Mouse (Mus musculus) heart, embryonic 13.5 days (tissue): ENCODE results near the gene Pnkd. TPM values are rescaled to one million over a fixed set of nuclear protein-coding genes. Genes with fewer than 3 reads are reported as not detected.
"Not testable (repeated sequence)": the region's sequence is repeated elsewhere in the genome, so short reads cannot be mapped to it uniquely, and the experiment has no call there.

ENCODE experiments used
- ATAC-seq: fragments of 200-750 bp; cut with Nextera tagmentation; 2 replicates; pipeline ENCODE4 v1.8.0; 2017; ENCODE audit warnings: moderate TSS enrichment; ENCODE audit not compliant: insufficient number of reproducible peaks, low FRiP score, low TSS enrichment; ENCODE audit errors: extremely low read depth
- H3K27ac ChIP-seq: fragments of 300-500 bp; sonication (generic); replicated peaks from 2 replicates; pipeline ENCODE4 v1.5.1; 2015; ENCODE audit warnings: moderate library complexity, mild to moderate bottlenecking, inconsistent platforms
- H3K27me3 ChIP-seq: fragments of 300-500 bp; sonication (generic); replicated peaks from 2 replicates; pipeline ENCODE4 v1.6.1; 2015; ENCODE audit warnings: mild to moderate bottlenecking, inconsistent platforms
- H3K36me3 ChIP-seq: fragments of 300-500 bp; sonication (generic); 2 replicates; pipeline ENCODE4 v1.6.1; 2015; ENCODE audit warnings: mild to moderate bottlenecking, inconsistent platforms
- H3K4me1 ChIP-seq: fragments of 300-500 bp; sonication (generic); 2 replicates; pipeline ENCODE4 v1.6.1; 2015; ENCODE audit warnings: inconsistent platforms
- H3K4me2 ChIP-seq: fragments of 300-500 bp; sonication (generic); 2 replicates; pipeline ENCODE4 v1.6.1; 2015; ENCODE audit warnings: inconsistent platforms, mild to moderate bottlenecking, moderate library complexity
- H3K4me3 ChIP-seq: fragments of 300-500 bp; sonication (generic); 2 replicates; pipeline ENCODE4 v1.5.1; 2015; ENCODE audit warnings: moderate library complexity, mild to moderate bottlenecking, inconsistent platforms
- H3K9ac ChIP-seq: fragments of 300-500 bp; sonication (generic); 2 replicates; pipeline ENCODE4 v1.6.1; 2015; ENCODE audit warnings: inconsistent platforms, mild to moderate bottlenecking, moderate library complexity
- H3K9me3 ChIP-seq: fragments of 300-500 bp; sonication (generic); 2 replicates; pipeline ENCODE4 v1.6.1; 2016; ENCODE audit warnings: inconsistent platforms
- WGBS: fragments of 180-500 bp; shearing (Covaris S2); methylation state at CpG from one replicate; pipeline ENCODE4 v1.1.7; 2015; ENCODE audit warnings: mixed read lengths; 5-methylcytosine and 5-hydroxymethylcytosine counted together
- polyA plus RNA-seq: library from polyadenylated mRNA; unstranded; fragments of >200 nt; fragmentation: Nextera tagmentation; extraction: Ambion mirVana; gene quantifications from 2 replicates; pipeline ENCODE4 v1.2.1, GENCODE M21; 2015

The Pnkd gene
- polyA plus RNA-seq, 1 experiment from 2014 or later, result 227 TPM

DNA sequence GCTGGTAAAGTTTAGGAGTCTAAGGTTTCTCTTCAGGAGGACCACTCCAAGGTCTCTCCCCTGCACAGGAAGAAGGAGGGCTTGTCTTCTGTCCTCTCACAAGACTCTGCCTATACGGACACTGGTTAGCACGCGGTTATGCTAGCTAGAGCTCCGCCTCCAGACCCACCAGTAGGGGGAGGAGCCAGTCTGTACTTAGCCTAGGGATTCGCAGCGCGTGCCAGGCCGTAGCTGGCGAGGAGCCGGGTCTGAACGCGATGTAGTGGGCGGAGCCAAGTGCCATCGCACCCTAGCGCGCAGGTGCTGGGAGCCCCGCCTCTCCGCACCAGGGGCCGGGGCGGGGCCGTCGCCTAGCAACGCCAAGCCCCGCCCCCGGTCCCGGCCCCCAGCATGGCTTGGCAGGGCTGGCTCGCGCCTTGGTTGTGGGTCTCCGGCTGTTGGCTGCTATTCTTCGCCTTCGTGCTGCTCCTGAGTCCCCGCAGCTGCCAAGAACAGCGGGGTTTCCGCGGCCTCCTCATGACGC lies 47.6 kb downstream of the Pnkd start:
- H3K4me1 ChIP-seq, result peaks cover 60% of the 10 kb centered on the region
- ATAC-seq, result peak; percentile 94
- H3K27me3 ChIP-seq, result no peaks in the 10 kb centered on the region
- H3K9me3 ChIP-seq, result no peaks in the 10 kb centered on the region
- peaks cover 16% of the 10 kb centered on the region for H3K36me3 ChIP-seq
- peak overlapping the region; percentile 80 for H3K27ac ChIP-seq
- peak overlapping the region; percentile 93 for H3K4me2 ChIP-seq
- peak overlapping the region; percentile 64 for H3K4me3 ChIP-seq
- WGBS, result 0% methylated on average over 36 of the region's 36 CpGs
- H3K9ac ChIP-seq, result peak overlapping the region; percentile 84

DNA sequence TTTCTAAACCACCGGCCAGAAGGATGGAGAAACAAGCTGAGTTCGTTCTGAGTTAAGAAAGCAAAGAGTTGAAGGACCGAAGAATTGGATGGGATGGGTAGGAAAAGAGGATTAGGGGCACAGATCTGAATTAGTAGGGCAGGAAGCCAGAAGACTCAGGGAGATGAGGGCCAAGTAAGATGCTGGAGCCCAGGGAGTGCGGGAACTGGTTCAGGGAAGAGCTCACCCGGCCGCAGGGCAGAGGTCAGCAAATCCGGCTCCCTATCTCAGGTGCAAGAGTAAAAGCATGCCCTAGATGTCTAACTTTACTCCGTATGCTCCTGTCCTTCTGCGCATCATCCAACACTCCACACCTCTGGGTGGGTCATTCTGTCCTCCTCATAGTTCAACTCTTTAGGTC lies 48.2 kb downstream of the Pnkd start:
- 5% methylated on average over 9 of the region's 9 CpGs for WGBS
- Histone ChIP-seq H3K4me3 (peak overlapping the region; percentile 64), H3K27ac (peak overlapping the region; percentile 80), H3K27me3 (no peaks in the 10 kb centered on the region), H3K36me3 (peaks cover 11% of the 10 kb centered on the region), H3K9ac (peak overlapping the region; percentile 84), H3K4me2 (peak overlapping the region; percentile 93), H3K4me1 (peaks cover 65% of the 10 kb centered on the region), H3K9me3 (no peaks in the 10 kb centered on the region)
- no peak for ATAC-seq

DNA sequence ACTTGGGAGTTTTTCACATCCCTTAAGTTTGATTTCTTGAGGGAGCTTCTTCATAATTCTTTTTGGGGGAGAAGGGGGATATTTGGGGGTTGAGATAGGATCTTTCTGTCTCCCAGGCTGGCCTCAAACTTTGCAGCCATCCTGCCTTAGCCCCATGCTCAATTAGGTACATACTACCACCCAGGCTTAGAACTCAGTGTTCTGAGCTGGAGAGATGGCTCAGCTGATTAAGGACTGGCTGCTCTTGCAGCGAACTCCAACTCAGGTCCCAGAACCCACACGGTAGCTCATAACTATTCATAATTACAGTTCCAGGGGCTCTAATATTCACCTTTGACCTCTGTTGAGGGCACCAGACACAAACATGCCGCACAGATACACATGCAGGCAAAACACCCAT lies 49.9 kb downstream of the Pnkd start:
- peaks cover 76% of the 10 kb centered on the region for H3K4me1 ChIP-seq

DNA sequence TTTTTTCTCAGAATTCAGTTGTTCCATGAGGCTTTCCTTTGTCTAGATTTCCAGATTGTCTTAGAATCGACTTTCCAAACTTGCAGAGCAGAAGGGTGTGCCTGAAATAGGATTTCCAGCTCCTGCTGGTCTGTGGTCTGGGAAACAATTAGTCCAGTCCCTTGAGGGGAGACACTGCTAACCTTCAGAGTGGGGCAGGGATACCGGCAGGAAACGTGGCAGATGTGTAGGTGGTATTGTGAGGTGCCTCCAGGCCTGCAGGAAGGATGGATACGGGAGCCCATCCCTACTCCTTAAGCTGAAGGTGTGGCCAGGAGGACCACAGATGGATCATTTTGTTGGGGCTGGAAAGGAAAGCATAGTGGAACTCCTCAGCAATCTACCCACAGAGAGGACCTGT lies 50.3 kb downstream of the Pnkd start:
- H3K9me3 ChIP-seq, result no peaks in the 10 kb centered on the region
- ATAC-seq, result no peak
- H3K27ac ChIP-seq, result no peak overlapping the region
- 62% methylated on average over 4 of the region's 4 CpGs for WGBS
- no peaks in the 10 kb centered on the region for H3K27me3 ChIP-seq
- H3K4me2 ChIP-seq, result no peak overlapping the region
- H3K4me1 ChIP-seq, result peaks cover 72% of the 10 kb centered on the region
- no peak overlapping the region for H3K9ac ChIP-seq
- no peak overlapping the region for H3K4me3 ChIP-seq
- H3K36me3 ChIP-seq, result no peaks in the 10 kb centered on the region

More for the DNA sequence above, 49.9 kb downstream of the Pnkd start:
- H3K9me3 ChIP-seq, result no peaks in the 10 kb centered on the region
- no peak overlapping the region for H3K4me2 ChIP-seq
- no peak for ATAC-seq
- no peaks in the 10 kb centered on the region for H3K27me3 ChIP-seq
- 0 out of 2 replicates have a peak overlapping the region, but pooled peaks have one; percentile 24 for H3K27ac ChIP-seq
- H3K9ac ChIP-seq, result no peak overlapping the region
- WGBS, result 83% methylated on average over 3 of the region's 3 CpGs
- H3K36me3 ChIP-seq, result no peaks in the 10 kb centered on the region
- H3K4me3 ChIP-seq, result no peak overlapping the region

DNA sequence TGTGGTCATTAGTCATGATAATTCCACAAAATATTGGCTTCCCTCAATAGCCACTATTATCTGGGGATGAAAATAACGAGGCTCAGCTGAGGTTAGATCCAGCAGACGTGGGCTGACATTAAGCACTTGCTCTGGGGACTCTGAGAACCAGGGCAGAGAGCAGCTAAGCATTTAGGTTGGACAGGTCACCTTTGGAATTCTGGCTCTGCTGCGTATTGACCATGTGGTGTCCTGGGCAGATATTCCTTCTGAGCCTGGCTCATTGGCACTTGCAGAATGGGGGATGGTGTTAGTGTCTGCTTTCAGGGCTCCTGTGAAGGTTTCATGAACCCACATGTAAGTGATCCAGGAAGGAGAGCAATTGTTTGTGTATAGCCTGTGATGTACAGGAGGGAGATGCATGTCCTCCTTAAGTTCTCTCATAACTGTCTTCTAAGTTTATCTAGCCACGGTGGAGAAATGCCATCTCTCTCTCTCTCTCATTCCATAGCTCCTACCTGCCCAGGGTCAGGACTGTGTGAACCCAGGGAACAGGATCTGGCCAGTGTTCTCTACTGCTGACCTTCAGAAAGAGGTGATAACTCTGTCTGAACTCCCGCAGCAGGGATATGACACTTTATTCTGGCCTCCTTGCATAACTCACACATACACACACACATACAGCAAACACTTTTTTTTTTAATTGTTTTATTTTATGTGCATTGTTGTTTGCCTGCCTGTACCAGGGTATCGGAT lies 50.9 kb downstream of the Pnkd start:
- no peaks in the 10 kb centered on the region for H3K9me3 ChIP-seq

DNA sequence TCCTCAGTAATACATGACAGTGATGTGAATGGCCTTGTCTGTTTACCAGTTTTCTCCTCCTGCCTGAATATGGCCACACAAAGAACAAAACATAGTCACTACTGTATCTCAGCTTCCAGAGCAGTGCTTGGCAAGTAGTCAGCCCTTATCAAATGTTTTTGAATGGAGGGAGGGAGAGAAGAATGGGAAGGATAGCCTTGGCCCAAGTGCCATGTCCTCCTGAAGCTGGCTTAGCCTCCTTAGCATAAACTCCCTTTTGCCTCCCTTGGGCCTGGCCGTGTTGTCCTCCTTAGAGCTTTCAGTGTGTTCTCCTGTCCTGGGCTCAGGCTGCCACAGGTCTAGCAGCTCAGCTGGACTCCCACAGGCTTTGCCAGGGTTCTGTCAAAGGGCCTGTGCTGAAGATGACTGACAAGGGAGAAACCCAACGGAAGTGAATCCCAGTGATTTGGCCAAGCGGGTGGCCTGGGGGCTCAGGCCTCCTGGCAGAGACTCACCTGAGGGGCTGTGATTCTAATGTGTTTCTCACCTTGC lies 52.6 kb downstream of the Pnkd start:
- Histone ChIP-seq H3K27ac (peak overlapping the region; percentile 76), H3K9ac (peak overlapping the region; percentile 35; the same call in 1 of the 2 replicates), H3K36me3 (no peaks in the 10 kb centered on the region), H3K9me3 (no peaks in the 10 kb centered on the region), H3K27me3 (no peaks in the 10 kb centered on the region), H3K4me2 (no peak overlapping the region), H3K4me1 (peaks cover 52% of the 10 kb centered on the region), H3K4me3 (no peak overlapping the region)
- WGBS, result 55% methylated on average over 3 of the region's 3 CpGs
- no peak for ATAC-seq

More for the DNA sequence above, 50.9 kb downstream of the Pnkd start:
- no peak for ATAC-seq
- Histone ChIP-seq H3K27me3 (no peaks in the 10 kb centered on the region), H3K4me3 (no peak overlapping the region), H3K4me1 (peaks cover 68% of the 10 kb centered on the region), H3K4me2 (no peak overlapping the region), H3K36me3 (no peaks in the 10 kb centered on the region), H3K9ac (no peak overlapping the region), H3K27ac (no peak overlapping the region)
- WGBS, result 68% methylated on average over 6 of the region's 6 CpGs

DNA sequence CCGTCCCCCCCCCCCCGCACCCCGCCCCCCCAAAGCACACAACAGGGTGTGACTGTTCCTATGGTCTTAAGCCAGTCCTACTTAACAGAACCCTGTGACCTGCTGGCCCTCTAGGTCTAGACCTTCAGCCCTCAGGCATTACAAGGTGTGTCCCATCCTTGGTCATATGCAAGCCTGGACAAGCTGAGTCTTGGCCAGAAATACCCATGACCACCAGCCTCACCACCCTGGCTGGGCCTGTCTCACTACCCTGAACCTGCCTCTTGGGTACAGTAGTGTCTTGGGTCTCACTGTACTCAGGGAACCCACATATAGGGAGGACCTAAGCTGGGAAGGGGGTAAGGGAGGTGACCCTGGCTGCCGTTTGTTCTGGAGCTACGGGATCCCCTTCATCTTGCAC lies 53.3 kb downstream of the Pnkd start:
- ATAC-seq, result no peak
- Histone ChIP-seq H3K4me3 (no peak overlapping the region), H3K27me3 (no peaks in the 10 kb centered on the region), H3K36me3 (no peaks in the 10 kb centered on the region), H3K4me1 (peaks cover 52% of the 10 kb centered on the region), H3K9me3 (no peaks in the 10 kb centered on the region), H3K4me2 (no peak overlapping the region), H3K9ac (no peak overlapping the region), H3K27ac (no peak overlapping the region)
- 74% methylated on average over 4 of the region's 5 CpGs for WGBS

DNA sequence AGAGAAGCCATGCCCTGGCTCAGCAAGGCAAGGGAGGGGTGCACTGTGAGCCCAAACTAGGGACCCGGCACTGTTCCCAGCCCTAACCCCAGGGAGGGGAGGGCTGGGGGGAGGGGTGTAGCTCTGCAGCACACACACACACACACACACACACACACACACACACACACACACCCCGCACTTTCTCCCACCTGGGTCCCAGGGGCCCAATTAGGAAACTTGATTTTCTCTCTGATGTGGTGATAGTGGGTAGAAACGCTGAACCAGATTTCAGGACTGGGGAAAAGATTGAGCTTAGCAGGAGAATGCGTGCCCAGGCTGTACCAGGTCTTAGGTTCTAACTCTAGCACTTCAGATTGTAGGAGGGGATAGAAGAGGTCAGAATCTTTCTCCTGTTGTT lies 53.9 kb downstream of the Pnkd start:
- Histone ChIP-seq H3K4me1 (peaks cover 50% of the 10 kb centered on the region), H3K9me3 (no peaks in the 10 kb centered on the region), H3K36me3 (no peaks in the 10 kb centered on the region), H3K27me3 (no peaks in the 10 kb centered on the region), H3K9ac (no peak overlapping the region), H3K27ac (no peak overlapping the region), H3K4me2 (no peak overlapping the region), H3K4me3 (no peak overlapping the region)
- no peak for ATAC-seq
- 77% methylated on average over 3 of the region's 4 CpGs for WGBS

DNA sequence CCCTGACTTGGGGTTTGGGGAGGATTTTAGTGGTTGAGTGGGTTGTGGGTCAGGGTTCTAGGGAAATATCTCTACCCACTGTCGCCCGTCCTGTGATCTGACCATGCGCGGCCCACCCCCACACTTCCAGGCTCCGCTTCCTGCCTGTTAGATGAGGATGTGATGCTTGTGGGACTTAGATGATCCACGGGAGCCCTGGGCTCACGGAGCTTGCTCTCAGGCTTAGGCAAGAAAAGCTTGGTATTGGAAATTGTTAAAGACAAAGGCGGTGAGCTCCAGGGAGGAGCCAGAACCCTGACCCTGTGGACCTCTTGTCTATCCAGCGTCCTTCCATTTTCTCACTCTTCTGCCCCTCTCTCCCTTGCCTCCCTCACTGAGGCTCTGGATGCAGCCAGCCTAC lies 55.2 kb downstream of the Pnkd start:
- no peak for ATAC-seq
- WGBS, result 79% methylated on average over 9 of the region's 9 CpGs
- H3K9me3 ChIP-seq, result no peaks in the 10 kb centered on the region
- no peak overlapping the region for H3K27ac ChIP-seq
- no peak overlapping the region for H3K4me3 ChIP-seq
- H3K4me2 ChIP-seq, result no peak overlapping the region
- H3K9ac ChIP-seq, result no peak overlapping the region
- peaks cover 41% of the 10 kb centered on the region for H3K4me1 ChIP-seq
- H3K27me3 ChIP-seq, result no peaks in the 10 kb centered on the region
- no peaks in the 10 kb centered on the region for H3K36me3 ChIP-seq

DNA sequence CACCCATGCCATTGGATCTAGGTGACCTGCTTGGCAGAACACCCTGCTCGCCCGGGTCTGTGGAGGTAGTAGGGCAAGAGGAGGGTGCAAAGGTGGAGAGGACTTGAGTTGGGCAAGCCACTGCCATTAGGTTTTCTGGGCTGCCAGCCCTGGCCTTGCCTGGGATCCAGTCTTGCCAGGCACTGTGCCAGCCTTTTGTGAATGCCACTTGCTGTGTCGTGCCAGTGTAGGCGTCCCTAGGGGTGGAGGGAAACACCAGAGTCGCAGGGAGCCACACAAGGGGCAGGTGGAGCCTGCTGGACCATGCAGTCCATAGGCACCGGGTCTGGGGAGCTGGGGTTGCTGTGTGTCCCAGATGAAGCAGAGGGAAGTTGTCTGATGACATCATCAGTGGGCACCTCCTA lies 55.6 kb downstream of the Pnkd start:
- 94% methylated on average over 6 of the region's 6 CpGs for WGBS
- H3K27ac ChIP-seq, result no peak overlapping the region
- ATAC-seq, result no peak
- no peaks in the 10 kb centered on the region for H3K9me3 ChIP-seq
- peaks cover 37% of the 10 kb centered on the region for H3K4me1 ChIP-seq
- no peak overlapping the region for H3K9ac ChIP-seq
- no peaks in the 10 kb centered on the region for H3K27me3 ChIP-seq
- H3K36me3 ChIP-seq, result no peaks in the 10 kb centered on the region
- no peak overlapping the region for H3K4me2 ChIP-seq
- H3K4me3 ChIP-seq, result no peak overlapping the region

DNA sequence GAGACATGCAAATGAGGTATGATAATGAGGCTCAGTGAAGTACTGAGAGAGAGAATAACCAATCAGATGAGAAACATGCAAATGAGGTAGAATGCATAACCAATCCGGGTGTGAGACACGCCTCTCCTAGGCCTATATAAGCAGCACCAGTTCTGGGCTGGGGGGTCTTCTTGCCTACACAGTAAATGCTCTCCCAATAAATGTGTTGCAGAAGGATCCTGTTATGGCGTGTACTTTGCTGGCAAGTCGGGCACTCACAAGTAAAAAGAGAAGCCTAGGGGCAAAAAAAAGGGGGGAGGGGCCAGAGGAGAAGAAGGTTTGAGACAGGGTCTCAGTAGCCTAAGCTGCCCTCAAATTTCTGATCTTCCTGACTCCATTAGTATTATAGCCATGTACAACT lies 56.3 kb downstream of the Pnkd start:
- not testable (repeated sequence) for H3K27ac ChIP-seq, ATAC-seq, H3K9ac ChIP-seq, H3K36me3 ChIP-seq, H3K4me3 ChIP-seq, H3K27me3 ChIP-seq, H3K9me3 ChIP-seq, H3K4me2 ChIP-seq
- H3K4me1 ChIP-seq, result peaks cover 31% of the 10 kb centered on the region
- WGBS, result 86% methylated on average over 4 of the region's 4 CpGs

DNA sequence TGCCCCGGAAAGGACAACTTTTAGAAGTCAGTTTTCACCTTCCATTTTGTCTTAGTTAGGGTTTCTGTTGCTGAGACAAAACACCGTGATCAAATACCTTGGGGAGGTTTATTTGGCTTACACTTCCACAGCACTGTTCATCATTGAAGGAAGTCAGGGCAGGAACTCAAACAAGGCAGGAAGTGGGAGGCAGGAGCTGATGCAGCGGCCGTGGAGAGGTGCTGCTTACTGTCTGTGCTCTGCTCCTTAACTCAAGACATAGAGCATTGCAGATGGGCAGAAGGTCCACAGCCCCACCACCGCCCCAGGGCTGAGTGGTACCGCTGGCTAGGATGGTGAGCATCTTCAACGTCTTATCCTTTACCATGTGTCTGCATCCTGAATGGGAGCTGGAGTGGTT lies 57.2 kb downstream of the Pnkd start:
- Histone ChIP-seq H3K4me2 (no peak overlapping the region), H3K27ac (no peak overlapping the region), H3K9me3 (no peaks in the 10 kb centered on the region), H3K4me1 (peaks cover 28% of the 10 kb centered on the region), H3K4me3 (no peak overlapping the region), H3K9ac (no peak overlapping the region), H3K27me3 (no peaks in the 10 kb centered on the region), H3K36me3 (no peaks in the 10 kb centered on the region)
- ATAC-seq, result no peak
- 80% methylated on average over 7 of the region's 7 CpGs for WGBS
